Mouse (Mus musculus): Measurements from ENCODE around the gene Adgrl2. TPM values are rescaled to one million over a fixed set of nuclear protein-coding genes. Genes with fewer than 3 reads are reported as not detected.

Adgrl2 gene
- polyA plus RNA-seq, 1 experiment, result not detected

DNA sequence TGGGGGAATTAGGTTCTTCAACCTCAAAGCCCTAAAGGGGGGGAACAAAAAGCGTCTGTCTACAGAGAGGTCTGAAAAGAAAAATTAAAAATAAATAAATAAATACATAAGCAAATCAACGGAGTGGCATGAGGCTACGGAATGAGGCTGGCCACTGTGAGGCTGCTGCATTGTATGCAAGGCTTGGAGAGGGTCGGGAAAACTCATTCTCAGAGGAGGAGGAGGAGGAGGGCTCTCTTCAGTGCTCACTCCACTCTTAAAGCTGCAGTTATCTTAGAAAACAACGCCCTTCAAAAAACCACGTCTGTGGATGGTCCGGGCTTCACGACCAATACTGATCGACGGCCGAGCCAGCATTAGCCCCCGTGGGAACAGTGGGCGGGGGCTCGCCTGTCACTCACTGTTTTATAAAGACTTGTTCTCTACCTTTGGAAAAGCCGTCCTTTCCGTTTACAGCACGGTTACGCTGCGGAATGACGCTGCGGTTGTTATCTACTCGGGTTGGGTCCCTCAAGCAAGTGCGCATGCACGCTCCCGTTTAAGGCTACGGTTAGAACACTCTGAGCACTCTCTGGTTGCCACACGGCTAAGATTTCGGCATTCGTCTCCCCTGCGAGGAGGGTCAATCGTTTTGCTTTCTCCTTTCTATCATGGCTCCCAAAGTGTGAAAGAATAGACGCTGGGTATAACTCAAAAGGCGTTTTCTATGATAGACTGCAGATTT, 170.9 kb downstream of the Adgrl2 start:
- no peak overlapping the region for H3K27ac ChIP-seq (ENCODE audit: insufficient read depth, low read depth, low read length)
- H3K4me3 ChIP-seq (ENCODE audit: insufficient read depth, low read depth, low read length), result no peak overlapping the region
- WGBS, result 91% methylated on average over 33 of the region's 33 CpGs
- H3K4me1 ChIP-seq (ENCODE audit: control insufficient read depth, insufficient read depth, low read length), result no peaks in the 10 kb centered on the region
- no peak for TF ChIP-seq POLR2A (IDR thresholded peaks at IDR 0.05; ENCODE audit: insufficient read depth, low read depth, low read length)
- TF ChIP-seq CTCF (IDR thresholded peaks at IDR 0.05; ENCODE audit: insufficient read depth, low read depth, low read length), result no peak

DNA sequence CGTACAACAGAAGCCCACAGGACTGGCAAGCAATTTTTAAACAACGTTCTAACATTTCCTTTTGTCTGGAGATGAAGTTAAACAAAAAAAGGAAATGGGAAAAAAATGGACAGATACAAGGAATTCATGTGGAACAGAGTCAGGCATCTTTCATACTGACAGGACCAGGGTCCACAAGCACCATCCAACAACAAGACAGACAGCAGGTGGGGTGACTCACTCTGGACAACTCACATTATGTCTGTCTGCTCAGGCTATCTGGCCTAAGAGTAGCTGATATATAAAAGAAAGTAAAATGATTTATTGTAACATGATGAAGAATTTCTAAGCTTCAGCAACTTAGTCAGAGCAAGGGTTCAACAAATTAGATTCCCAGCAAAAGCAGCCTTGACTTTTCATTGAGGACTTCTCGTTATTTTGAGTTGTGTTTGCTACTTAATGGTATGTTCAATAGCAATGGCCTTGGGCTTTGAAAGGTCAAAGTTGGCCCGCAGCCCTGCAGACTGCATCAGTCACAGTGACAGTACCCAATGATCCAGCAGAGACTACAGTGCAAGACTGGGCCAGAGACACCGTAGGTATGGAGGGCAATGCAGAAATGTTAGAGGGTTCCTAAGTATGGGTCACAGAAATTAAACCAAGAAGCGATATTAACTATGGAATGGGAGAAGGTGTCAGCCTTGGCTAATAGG, 171.8 kb downstream of the Adgrl2 start:
- WGBS, result 93% methylated on average over 6 of the region's 6 CpGs
- no peak for TF ChIP-seq CTCF (IDR thresholded peaks at IDR 0.05; ENCODE audit: insufficient read depth, low read depth, low read length)
- no peak for TF ChIP-seq POLR2A (IDR thresholded peaks at IDR 0.05; ENCODE audit: insufficient read depth, low read depth, low read length)
- no peak overlapping the region for H3K27ac ChIP-seq (ENCODE audit: insufficient read depth, low read depth, low read length)
- H3K4me1 ChIP-seq (ENCODE audit: control insufficient read depth, insufficient read depth, low read length), result no peaks in the 10 kb centered on the region
- H3K4me3 ChIP-seq (ENCODE audit: insufficient read depth, low read depth, low read length), result no peak overlapping the region

DNA sequence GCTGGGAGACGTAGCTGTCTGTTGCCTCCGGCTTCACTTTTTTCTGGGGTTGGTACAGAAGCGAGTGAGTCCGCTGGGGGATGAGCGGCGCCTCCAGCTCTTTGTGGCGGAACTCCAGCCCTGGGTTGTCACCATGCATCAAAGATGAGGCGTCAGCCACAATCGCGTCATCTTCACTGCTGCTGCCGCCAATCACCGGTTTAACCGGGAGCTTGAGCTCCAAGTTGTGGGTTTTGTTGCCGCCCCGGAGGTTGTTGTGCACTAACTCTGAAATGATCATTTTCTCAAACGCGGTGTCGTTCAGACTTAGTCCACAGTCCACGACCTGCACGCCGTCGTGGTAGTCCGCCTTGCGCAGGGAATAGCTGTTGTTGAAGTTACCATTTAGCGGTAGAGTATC, 172.9 kb downstream of the Adgrl2 start:
- no peak for TF ChIP-seq POLR2A (IDR thresholded peaks at IDR 0.05; ENCODE audit: insufficient read depth, low read depth, low read length)
- no peak for TF ChIP-seq CTCF (IDR thresholded peaks at IDR 0.05; ENCODE audit: insufficient read depth, low read depth, low read length)

GRCm38 (mm10) chr3:148813121-148813520, 177.2 kb downstream of the Adgrl2 start:
- no peak for TF ChIP-seq CTCF (IDR thresholded peaks at IDR 0.05; ENCODE audit: insufficient read depth, low read depth, low read length)
- TF ChIP-seq POLR2A (IDR thresholded peaks at IDR 0.05; ENCODE audit: insufficient read depth, low read depth, low read length), result no peak
- Histone ChIP-seq H3K27ac (ENCODE audit: insufficient read depth, low read depth, low read length) (no peak overlapping the region), H3K4me1 (ENCODE audit: control insufficient read depth, insufficient read depth, low read length) (no peaks in the 10 kb centered on the region), H3K4me3 (ENCODE audit: insufficient read depth, low read depth, low read length) (no peak overlapping the region)
- WGBS, result 78% methylated on average over 6 of the region's 6 CpGs

More for the DNA sequence above, 172.9 kb downstream of the Adgrl2 start:
- WGBS, result 98% methylated on average over 25 of the region's 25 CpGs
- Histone ChIP-seq H3K4me1 (ENCODE audit: control insufficient read depth, insufficient read depth, low read length) (no peaks in the 10 kb centered on the region), H3K27ac (ENCODE audit: insufficient read depth, low read depth, low read length) (no peak overlapping the region), H3K4me3 (ENCODE audit: insufficient read depth, low read depth, low read length) (no peak overlapping the region)

DNA sequence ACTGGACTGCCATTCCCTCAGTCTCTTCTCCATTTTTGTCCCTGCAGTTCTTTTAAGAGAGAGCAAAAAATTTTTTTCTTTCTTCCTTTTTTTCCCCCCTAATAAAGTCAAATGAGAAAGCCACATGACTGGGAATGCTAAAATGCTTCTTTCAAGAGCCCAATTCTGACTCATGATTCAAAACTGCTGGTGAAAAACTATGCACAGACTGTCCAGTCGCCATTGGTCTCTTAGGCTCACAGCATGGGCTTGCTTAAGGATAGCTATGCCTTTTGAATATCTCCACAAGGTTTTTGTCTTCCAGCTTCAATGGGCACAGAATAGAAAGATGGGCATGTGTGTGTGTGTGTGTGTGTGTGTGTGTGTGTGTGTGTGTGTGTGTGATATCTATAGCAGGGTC, 178.3 kb downstream of the Adgrl2 start:
- no peak overlapping the region for H3K27ac ChIP-seq (ENCODE audit: insufficient read depth, low read depth, low read length)
- TF ChIP-seq POLR2A (IDR thresholded peaks at IDR 0.05; ENCODE audit: insufficient read depth, low read depth, low read length) (no peak), CTCF (IDR thresholded peaks at IDR 0.05; ENCODE audit: insufficient read depth, low read depth, low read length) (no peak)
- no peak overlapping the region for H3K4me3 ChIP-seq (ENCODE audit: insufficient read depth, low read depth, low read length)
- H3K4me1 ChIP-seq (ENCODE audit: control insufficient read depth, insufficient read depth, low read length), result no peaks in the 10 kb centered on the region
- 34% methylated on average over 1 of the region's 1 CpGs for WGBS

DNA sequence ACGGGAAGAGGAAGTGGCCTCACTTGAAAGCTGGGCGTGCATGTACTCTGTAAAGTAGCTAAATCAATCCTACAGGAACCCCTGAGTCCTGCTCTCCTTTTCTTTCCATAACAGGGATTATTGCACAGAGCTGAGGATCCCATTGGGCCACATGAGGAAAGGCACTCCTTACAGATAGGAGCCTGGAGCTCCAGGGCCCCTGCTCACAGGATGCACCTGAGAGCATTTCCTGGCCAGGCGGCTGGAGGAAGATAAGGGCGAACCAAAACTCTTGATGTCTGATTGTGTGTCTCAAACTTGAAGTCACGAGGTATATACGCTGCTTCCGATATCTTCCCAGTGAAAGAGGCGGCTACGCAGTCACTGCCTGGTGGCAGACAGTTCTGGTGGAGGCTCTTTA, 183.4 kb downstream of the Adgrl2 start:
- no peak overlapping the region for H3K4me3 ChIP-seq (ENCODE audit: insufficient read depth, low read depth, low read length)
- H3K4me1 ChIP-seq (ENCODE audit: control insufficient read depth, insufficient read depth, low read length), result no peaks in the 10 kb centered on the region
- H3K27ac ChIP-seq (ENCODE audit: insufficient read depth, low read depth, low read length), result no peak overlapping the region
- WGBS, result 96% methylated on average over 9 of the region's 9 CpGs
- no peak for TF ChIP-seq POLR2A (IDR thresholded peaks at IDR 0.05; ENCODE audit: insufficient read depth, low read depth, low read length)
- TF ChIP-seq CTCF (IDR thresholded peaks at IDR 0.05; ENCODE audit: insufficient read depth, low read depth, low read length), result no peak

- 80% methylated on average over 10 of the region's 10 CpGs for WGBS
- no peak overlapping the region for H3K4me3 ChIP-seq (ENCODE audit: insufficient read depth, low read depth, low read length)
- no peaks in the 10 kb centered on the region for H3K4me1 ChIP-seq (ENCODE audit: control insufficient read depth, insufficient read depth, low read length)
- TF ChIP-seq CTCF (IDR thresholded peaks at IDR 0.05; ENCODE audit: insufficient read depth, low read depth, low read length) (no peak), POLR2A (IDR thresholded peaks at IDR 0.05; ENCODE audit: insufficient read depth, low read depth, low read length) (no peak)
- no peak overlapping the region for H3K27ac ChIP-seq (ENCODE audit: insufficient read depth, low read depth, low read length)
These were observed 197.0 kb downstream of the Adgrl2 start for GRCm38 (mm10) chr3:148793286-148793913.

DNA sequence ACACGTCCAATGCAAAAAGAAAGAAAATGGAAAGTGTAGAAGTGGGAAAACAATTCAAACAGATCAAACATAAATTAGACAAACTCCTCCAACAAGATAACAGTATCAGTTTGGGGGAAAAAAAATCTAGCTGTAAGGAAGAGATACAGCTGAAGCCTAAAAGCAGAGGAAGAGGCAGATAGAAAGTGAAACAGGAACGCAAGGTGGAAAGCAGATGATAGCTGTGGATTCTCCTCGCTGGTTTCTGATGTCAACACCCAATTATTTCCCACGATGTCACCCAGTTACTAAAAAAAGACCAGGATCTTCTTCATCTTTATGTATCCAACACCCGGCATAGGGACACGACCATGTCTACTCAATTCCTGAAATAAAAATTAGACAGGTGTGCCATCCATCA, 220.0 kb downstream of the Adgrl2 start:
- no peak overlapping the region for H3K27ac ChIP-seq (ENCODE audit: insufficient read depth, low read depth, low read length)
- TF ChIP-seq POLR2A (IDR thresholded peaks at IDR 0.05; ENCODE audit: insufficient read depth, low read depth, low read length) (no peak), CTCF (IDR thresholded peaks at IDR 0.05; ENCODE audit: insufficient read depth, low read depth, low read length) (no peak)
- no peak overlapping the region for H3K4me3 ChIP-seq (ENCODE audit: insufficient read depth, low read depth, low read length)
- 94% methylated on average over 6 of the region's 6 CpGs for WGBS
- no peaks in the 10 kb centered on the region for H3K4me1 ChIP-seq (ENCODE audit: control insufficient read depth, insufficient read depth, low read length)

Data from olfactory bulb, adult 2 months (tissue).